Mouse (Mus musculus): ENCODE data around the gene Mrpl51. TPM values are rescaled to one million over a fixed set of nuclear protein-coding genes. Genes with fewer than 3 reads are reported as not detected.
"Not testable (repeated sequence)": the region's sequence is repeated elsewhere in the genome, so short reads cannot be mapped to it uniquely, and the experiment has no call there.

The Mrpl51 gene
- polyA plus RNA-seq, 2 experiments from 2014 or later, result 85.7 to 89.0 TPM

- ATAC-seq, result no peak
Observed at GRCm38 (mm10) chr6:125160558-125160853, 31.1 kb upstream of the Mrpl51 start.

GRCm38 (mm10) chr6:125160854-125161760 lies 30.5 kb upstream of the Mrpl51 start:
- ATAC-seq, result no peak

DNA sequence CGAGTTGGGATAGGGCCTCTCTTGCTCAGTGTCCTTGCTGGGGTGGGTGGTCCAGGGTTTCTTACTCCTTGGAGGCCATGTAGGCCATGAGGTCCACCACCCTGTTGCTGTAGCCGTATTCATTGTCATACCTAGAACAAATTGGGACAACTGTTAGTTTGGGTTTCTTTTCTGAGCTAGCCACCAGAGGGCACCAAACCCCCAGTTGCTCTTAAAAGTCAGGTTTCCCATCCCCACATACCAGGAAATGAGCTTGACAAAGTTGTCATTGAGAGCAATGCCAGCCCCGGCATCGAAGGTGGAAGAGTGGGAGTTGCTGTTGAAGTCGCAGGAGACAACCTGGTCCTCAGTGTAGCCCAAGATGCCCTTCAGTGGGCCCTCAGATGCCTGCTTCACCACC lies 29.6 kb upstream of the Mrpl51 start:
- not testable (repeated sequence) for ATAC-seq

- ATAC-seq, result not testable (repeated sequence)
Observed at GRCm38 (mm10) chr6:125162615-125163305, 28.8 kb upstream of the Mrpl51 start.

DNA sequence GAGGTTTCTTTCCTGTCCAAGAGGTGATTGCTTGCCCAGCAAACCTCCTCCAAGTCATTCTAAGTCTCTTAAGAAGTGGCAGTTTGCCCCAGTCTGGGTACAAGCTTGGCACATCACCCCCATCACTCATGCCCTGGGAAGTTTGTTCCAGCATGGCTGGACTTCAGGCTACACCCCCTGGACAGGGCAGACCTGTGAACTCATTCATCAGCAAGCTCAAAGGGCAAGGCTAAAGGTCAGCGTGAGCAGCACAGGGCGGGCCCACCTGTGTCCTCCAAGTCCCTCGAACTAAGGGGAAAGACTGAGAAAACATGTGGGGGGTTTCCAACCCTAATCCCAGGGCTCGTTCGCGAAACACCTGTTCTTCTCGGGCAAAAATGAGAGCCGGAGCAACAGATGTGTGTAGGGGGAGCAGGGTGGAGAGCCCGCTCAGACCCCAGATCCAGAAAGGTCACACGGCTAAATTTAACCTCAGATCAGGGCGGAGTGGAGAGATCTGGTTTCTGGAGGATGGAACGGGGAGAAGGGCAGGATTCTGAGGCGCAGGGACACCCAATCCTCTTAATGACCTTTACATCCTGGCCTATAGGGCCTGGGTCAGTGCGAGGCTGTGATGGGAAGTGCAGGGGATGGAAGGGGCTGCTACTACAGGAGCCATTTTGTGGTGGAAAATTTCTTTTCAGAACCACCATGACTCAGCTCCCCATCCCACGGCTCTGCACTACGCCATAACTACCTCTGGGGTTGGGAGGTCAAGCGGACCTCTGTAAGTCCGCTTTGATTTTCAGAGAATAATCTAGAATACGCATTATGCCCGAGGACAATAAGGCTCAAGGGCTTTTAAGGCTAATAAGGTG lies 27.6 kb upstream of the Mrpl51 start:
- ATAC-seq, result no peak

- ATAC-seq, result peak; percentile 12
Observed at GRCm38 (mm10) chr6:125164672-125165327, 26.8 kb upstream of the Mrpl51 start.

GRCm38 (mm10) chr6:125165328-125165891 lies 26.2 kb upstream of the Mrpl51 start:
- peak; percentile 90 for ATAC-seq

- ATAC-seq, result no peak
Observed at GRCm38 (mm10) chr6:125166051-125166751, 25.4 kb upstream of the Mrpl51 start, which contains the start of gene Gapdh. Gene Gapdh (minus strand): TSS chr6:125166467.

DNA sequence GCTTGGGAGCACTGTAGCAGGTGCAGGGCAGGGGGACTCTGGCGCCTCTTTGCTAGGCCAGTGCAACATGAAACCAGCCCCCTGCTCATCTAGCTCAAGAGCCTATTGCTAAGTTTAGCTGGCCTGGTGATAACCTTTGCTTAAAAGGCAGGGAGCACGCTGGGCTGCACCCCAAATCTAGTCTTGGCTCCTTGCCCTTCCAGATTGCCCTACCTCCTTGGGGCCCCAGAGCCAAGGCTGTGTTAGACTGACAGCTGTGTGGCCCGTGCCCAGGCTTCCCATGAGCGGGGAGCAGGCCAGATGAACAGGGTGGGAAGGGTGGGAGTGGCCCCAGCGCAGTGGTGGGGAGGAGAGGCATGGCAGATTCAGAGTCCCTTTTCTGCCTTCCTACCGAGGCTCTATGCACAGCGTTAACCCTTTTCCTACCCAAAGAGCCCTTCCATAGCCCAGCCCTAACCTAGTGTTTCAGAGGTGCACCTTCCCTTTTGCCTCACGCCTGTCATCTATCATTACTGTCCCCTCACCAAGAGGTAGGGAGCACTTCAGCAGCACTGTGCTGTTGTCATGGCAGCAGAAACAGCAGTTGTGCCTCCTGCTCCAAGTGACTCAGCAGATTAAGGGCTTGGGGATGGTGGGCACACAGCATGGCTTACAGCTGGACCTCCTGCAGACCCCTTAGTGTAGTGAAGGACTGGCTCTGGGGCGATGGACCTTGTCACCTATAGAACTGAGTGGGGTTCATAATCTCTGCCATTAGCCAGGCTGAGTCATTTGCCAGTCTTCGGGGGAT lies 24.5 kb upstream of the Mrpl51 start:
- no peak for ATAC-seq

- no peak for ATAC-seq
Observed at GRCm38 (mm10) chr6:125168086-125168485, 23.5 kb upstream of the Mrpl51 start.

DNA sequence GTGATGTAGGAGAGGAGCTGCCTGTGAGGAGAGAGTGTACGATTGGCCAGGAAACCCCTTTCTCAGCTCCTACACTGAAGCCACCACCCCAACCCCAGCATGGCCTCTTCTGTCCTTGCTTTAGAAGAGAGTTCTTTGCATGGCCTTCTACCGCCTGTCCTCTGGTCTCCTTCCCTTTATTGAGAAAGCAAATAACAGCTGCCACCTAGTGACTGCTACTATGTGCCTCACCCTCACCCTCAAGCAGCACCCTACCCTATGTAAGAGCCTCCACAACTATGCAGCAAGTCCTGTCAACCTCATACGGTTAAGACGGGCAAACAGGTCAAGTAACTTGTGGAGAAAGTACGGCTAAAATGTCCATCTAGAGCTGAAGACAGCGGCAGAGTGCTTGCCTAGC lies 21.4 kb upstream of the Mrpl51 start:
- no peak for ATAC-seq

DNA sequence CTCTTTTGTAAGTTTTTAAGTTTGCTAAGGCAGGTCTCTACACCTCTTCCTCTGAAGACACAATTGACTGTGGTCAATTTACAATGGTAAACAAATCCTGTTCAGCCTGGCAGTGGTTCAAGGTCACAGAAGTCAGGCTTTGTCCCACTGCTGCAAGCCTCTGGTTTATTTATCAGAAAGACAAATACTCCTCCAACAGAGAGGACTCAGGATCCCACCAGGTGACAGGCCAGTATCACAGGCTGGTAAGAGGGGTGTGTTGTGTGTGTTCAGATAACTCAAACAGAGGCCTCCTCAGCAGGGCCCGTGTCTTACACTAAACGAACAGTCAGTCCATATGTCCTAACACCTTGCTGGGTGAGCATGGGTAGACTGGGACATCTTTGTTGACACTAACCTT lies 19.1 kb upstream of the Mrpl51 start:
- no peak for ATAC-seq

GRCm38 (mm10) chr6:125173256-125173655 lies 18.3 kb upstream of the Mrpl51 start:
- ATAC-seq, result no peak

- no peak for ATAC-seq
Observed at GRCm38 (mm10) chr6:125175469-125175868, 16.1 kb upstream of the Mrpl51 start.

DNA sequence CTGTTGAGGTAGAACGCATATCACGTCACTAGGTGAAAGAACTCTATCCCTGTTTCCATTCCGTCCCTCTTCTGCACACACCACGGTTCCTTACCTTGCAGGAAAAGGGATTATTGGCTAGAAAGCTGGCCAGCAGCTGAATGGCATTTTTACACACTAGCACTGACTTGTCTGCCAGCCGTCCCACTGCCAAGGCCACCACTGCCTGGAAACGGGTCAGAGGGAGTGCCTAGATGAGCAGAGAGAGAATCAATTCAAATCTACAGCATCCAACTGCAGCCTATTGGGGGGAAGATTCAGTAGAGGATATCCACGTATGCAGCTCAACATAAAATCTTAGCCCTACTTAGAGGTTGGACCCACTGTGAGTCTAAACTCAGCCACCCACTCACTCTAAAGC lies 12.0 kb upstream of the Mrpl51 start:
- no peak for ATAC-seq

GRCm38 (mm10) chr6:125182133-125182532 lies 9.5 kb upstream of the Mrpl51 start:
- ATAC-seq, result no peak

DNA sequence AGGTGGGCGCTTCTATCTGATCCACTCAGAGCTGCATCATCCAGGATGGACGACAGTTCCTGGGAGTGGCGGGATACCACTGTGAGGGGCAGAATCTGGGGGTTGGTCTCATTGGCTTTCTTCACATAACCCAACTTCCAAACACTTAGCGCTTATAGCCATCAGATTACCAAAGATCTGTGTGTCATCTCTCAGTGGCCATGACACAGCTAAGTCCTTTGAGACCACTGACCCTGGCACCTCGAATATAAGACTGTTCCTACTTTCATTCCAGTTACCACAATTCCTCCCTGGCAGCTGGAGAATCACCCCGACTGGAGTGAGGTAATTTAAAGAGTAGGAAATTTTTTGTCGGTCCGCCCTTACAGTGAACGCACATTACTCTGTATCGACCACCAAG lies 5.4 kb upstream of the Mrpl51 start:
- no peak for ATAC-seq

DNA sequence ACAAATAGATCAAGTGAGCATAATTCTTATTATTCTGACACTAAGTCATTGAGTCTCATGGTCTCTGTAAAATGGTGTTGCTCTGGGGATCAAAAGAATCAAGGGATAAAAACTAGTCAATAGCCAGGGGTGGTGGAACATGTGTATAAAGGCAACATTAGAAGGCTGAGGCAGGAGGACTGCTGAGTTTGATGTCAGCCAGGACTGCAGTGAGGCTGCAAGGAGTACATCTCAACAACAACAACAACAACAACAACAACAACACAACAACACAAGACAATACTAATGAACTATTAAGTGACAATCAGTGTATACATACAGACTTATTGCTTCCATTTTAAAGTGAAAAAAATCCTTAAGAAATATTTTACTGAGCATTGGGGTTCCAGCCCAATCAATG lies 785 bp upstream of the Mrpl51 start:
- no peak for ATAC-seq

GRCm38 (mm10) chr6:125192016-125192714 lies 564 bp downstream of the Mrpl51 start:
- ATAC-seq, result peak; percentile 69

GRCm38 (mm10) chr6:125192841-125193240 lies 1.2 kb downstream of the Mrpl51 start:
- ATAC-seq, result no peak

Measured in activated CD4-positive, CD25-positive, alpha-beta regulatory T cell, adult 4 months (primary cell).